Mouse (Mus musculus): Measurements from ENCODE around the gene Mtcl1. TPM values are rescaled to one million over a fixed set of nuclear protein-coding genes. Genes with fewer than 3 reads are reported as not detected.
A peak's percentile ranks its signal among the peaks of the same experiment; 100 is the strongest.

The Mtcl1 gene
- polyA plus RNA-seq, 1 experiment from 2014 or later = 14.3 TPM

GRCm38 (mm10) chr17:66417329-66417728 lies 32.2 kb downstream of the Mtcl1 start:
- DNase-seq (no peak), ATAC-seq (ENCODE audit: insufficient read depth) (no peak)
- Histone ChIP-seq H3K36me3 (ENCODE audit: insufficient read depth) (0 out of 2 replicates have a peak, but pooled peaks cover 3% of the 10 kb centered on the region), H3K4me2 (peak overlapping the region; percentile 58), H3K27me3 (ENCODE audit: insufficient read depth, low read length) (no peaks in the 10 kb centered on the region), H3K4me3 (ENCODE audit: low read depth, low read length) (no peak overlapping the region), H3K27ac (ENCODE audit: low read depth) (no peak overlapping the region; the same call in 1 of the 2 replicates), H3K9me3 (ENCODE audit: low read depth, low read length) (no peaks in the 10 kb centered on the region), H3K9ac (no peak overlapping the region; the same call in 1 of the 2 replicates), H3K4me1 (ENCODE audit: insufficient read depth) (peaks cover 16% of the 10 kb centered on the region)
- WGBS = 45% methylated on average over 5 of the region's 5 CpGs
- no peak for TF ChIP-seq CTCF (IDR thresholded peaks at IDR 0.05; ENCODE audit: low read depth)

GRCm38 (mm10) chr17:66416841-66417313 lies 32.7 kb downstream of the Mtcl1 start:
- no peaks in the 10 kb centered on the region for H3K27me3 ChIP-seq (ENCODE audit: insufficient read depth, low read length)
- H3K27ac ChIP-seq (ENCODE audit: low read depth) = no peak overlapping the region; the same call in 1 of the 2 replicates
- peaks cover 20% of the 10 kb centered on the region for H3K4me1 ChIP-seq (ENCODE audit: insufficient read depth)
- H3K4me3 ChIP-seq (ENCODE audit: low read depth, low read length) = no peak overlapping the region
- H3K9me3 ChIP-seq (ENCODE audit: low read depth, low read length) = no peaks in the 10 kb centered on the region
- ATAC-seq (ENCODE audit: insufficient read depth) (peak; percentile 73), DNase-seq (peak; percentile 83)
- 17% methylated on average over 14 of the region's 14 CpGs for WGBS
- H3K4me2 ChIP-seq = peak overlapping the region; percentile 58
- H3K36me3 ChIP-seq (ENCODE audit: insufficient read depth) = no peaks in the 10 kb centered on the region
- peak overlapping the region; percentile 33 for H3K9ac ChIP-seq
- TF ChIP-seq CTCF (IDR thresholded peaks at IDR 0.05; ENCODE audit: low read depth) = peak; percentile 38

DNA sequence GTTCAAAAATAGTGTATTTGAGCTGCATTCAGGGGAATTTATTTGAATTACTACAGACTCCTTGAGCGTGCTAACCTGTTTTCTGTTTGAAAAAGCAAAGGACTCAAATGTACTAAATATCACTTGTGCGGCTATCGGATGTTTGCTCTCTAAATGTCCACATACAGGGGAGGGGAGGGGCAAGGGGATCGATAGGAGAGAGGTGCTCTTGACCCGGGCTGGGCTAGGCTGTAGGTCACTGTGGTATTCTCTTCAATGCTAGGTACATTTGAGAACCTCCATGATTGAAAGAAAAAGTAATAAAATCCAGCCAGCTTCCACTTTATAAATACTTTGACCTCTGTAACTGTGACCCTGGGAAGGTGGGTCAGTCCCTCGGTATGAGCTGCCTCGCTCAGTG lies 33.1 kb downstream of the Mtcl1 start:
- no peak overlapping the region for H3K9ac ChIP-seq
- peaks cover 20% of the 10 kb centered on the region for H3K4me1 ChIP-seq (ENCODE audit: insufficient read depth)
- no peaks in the 10 kb centered on the region for H3K27me3 ChIP-seq (ENCODE audit: insufficient read depth, low read length)
- DNase-seq (no peak), ATAC-seq (ENCODE audit: insufficient read depth) (peak; percentile 4; the same call in 1 of the 2 replicates)
- no peak overlapping the region; the same call in 1 of the 2 replicates for H3K27ac ChIP-seq (ENCODE audit: low read depth)
- no peak overlapping the region for H3K4me3 ChIP-seq (ENCODE audit: low read depth, low read length)
- H3K4me2 ChIP-seq = peak overlapping the region; percentile 58
- no peak for TF ChIP-seq CTCF (IDR thresholded peaks at IDR 0.05; ENCODE audit: low read depth)
- no peaks in the 10 kb centered on the region for H3K36me3 ChIP-seq (ENCODE audit: insufficient read depth)
- no peaks in the 10 kb centered on the region for H3K9me3 ChIP-seq (ENCODE audit: low read depth, low read length)
- WGBS = 39% methylated on average over 7 of the region's 7 CpGs

DNA sequence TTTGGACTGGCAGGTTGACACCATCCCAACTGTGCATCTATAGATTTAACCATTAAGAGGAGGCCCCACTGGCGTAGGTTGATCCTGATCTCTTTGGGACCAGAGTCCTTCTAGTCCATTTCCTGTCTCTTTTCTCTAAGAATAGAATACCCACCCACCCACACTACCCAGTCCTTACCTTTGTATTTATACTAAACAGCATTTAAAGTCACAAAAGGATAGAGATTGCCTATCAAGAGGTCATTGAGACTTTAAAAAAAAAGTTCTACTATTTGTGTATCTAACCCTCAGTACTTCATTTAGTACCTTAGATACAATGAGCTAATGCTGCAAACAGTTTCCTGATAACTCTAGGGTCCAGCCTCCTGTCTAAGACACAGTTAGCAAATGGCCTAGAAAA lies 35.2 kb downstream of the Mtcl1 start:
- ATAC-seq (ENCODE audit: insufficient read depth) = no peak
- Histone ChIP-seq H3K27me3 (ENCODE audit: insufficient read depth, low read length) (no peaks in the 10 kb centered on the region), H3K4me2 (no peak overlapping the region), H3K9me3 (ENCODE audit: low read depth, low read length) (no peaks in the 10 kb centered on the region), H3K4me1 (ENCODE audit: insufficient read depth) (peaks cover 20% of the 10 kb centered on the region), H3K36me3 (ENCODE audit: insufficient read depth) (no peaks in the 10 kb centered on the region), H3K4me3 (ENCODE audit: low read depth, low read length) (no peak overlapping the region), H3K9ac (no peak overlapping the region), H3K27ac (ENCODE audit: low read depth) (no peak overlapping the region)
- no peak for DNase-seq
- WGBS = 95% methylated on average over 1 of the region's 1 CpGs
- no peak for TF ChIP-seq CTCF (IDR thresholded peaks at IDR 0.05; ENCODE audit: low read depth)

DNA sequence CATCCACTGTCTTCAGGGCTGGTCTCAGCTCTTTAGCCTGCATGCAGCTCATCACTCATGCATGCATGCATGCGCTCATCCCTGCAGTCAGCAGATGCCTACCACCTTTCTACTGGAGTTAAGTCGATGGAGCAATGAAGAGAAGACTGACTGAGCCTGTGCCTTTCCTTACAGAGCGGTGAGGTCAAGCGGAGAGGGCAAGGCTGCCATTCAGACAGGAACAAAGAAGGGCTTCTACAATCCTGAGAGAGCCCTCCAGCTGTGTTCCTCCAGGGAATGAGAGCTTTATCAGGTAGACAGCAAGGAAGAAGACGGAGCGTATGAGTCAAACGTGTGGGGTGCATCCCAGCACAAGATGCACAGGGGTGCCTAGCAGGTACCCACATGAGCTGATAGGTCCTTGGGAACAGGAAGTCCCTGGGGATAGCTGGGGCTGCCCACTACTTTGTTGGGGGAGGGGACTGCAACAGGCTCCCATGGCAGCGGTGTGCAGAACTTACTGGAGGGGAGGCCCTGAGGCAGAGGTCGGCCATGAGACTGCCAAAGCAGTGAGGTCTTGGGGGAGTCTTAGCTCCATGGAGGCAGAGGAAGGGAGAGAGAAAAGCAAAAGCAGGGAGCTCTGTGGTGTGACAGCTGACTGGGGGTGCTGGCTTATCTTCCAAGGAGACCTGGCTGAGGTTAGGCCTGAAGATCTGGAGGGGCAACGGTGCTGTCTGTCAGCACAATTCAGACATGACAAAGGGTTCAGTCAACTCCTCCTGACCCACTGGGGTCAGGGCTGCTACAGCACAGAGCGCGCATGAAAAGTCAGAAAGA lies 37.2 kb downstream of the Mtcl1 start:
- Histone ChIP-seq H3K27ac (ENCODE audit: low read depth) (no peak overlapping the region; the same call in 1 of the 2 replicates), H3K4me3 (ENCODE audit: low read depth, low read length) (no peak overlapping the region), H3K4me2 (no peak overlapping the region), H3K9me3 (ENCODE audit: low read depth, low read length) (no peaks in the 10 kb centered on the region), H3K36me3 (ENCODE audit: insufficient read depth) (no peaks in the 10 kb centered on the region), H3K4me1 (ENCODE audit: insufficient read depth) (peaks cover 19% of the 10 kb centered on the region), H3K9ac (no peak overlapping the region), H3K27me3 (ENCODE audit: insufficient read depth, low read length) (no peaks in the 10 kb centered on the region)
- ATAC-seq (ENCODE audit: insufficient read depth) = no peak
- WGBS = 55% methylated on average over 12 of the region's 12 CpGs
- no peak for DNase-seq
- no peak for TF ChIP-seq CTCF (IDR thresholded peaks at IDR 0.05; ENCODE audit: low read depth)

- Histone ChIP-seq H3K27me3 (ENCODE audit: insufficient read depth, low read length) (no peaks in the 10 kb centered on the region), H3K9me3 (ENCODE audit: low read depth, low read length) (no peaks in the 10 kb centered on the region), H3K4me3 (ENCODE audit: low read depth, low read length) (no peak overlapping the region), H3K4me1 (ENCODE audit: insufficient read depth) (peaks cover 21% of the 10 kb centered on the region; the same call in 1 of the 2 replicates), H3K27ac (ENCODE audit: low read depth) (no peak overlapping the region), H3K36me3 (ENCODE audit: insufficient read depth) (no peaks in the 10 kb centered on the region), H3K4me2 (no peak overlapping the region), H3K9ac (no peak overlapping the region)
- no peak for TF ChIP-seq CTCF (IDR thresholded peaks at IDR 0.05; ENCODE audit: low read depth)
- ATAC-seq (ENCODE audit: insufficient read depth) = no peak
- 82% methylated on average over 11 of the region's 11 CpGs for WGBS
- no peak for DNase-seq
These were observed 38.6 kb downstream of the Mtcl1 start for GRCm38 (mm10) chr17:66410884-66411426.

DNA sequence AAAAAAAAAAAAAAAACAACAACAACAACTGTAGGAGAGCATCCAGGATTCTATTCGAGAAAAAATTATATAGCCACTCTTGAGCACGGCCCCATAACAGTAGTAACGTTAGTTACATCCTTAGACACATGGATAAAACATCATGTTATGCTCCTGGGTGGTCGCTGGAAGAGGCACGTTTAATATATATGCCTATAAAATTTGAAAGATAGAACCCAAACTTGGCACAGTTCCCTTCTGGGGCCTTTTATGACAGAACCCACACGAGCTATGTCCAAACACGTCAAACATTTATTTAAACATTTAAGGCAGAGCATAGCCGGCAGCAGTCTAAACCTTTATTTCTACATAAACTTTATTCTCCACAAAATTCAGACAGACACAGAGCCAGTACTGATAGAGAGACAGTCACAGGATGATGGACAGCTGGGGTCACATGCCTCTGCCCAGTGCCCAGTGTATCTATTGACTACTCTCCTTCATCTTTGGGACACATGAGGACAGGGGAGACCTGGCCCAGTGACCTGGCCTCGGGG lies 40.4 kb downstream of the Mtcl1 start:
- H3K4me2 ChIP-seq = no peak overlapping the region
- peak; percentile 68 for ATAC-seq (ENCODE audit: insufficient read depth)
- peaks cover 35% of the 10 kb centered on the region for H3K4me1 ChIP-seq (ENCODE audit: insufficient read depth)
- WGBS = 39% methylated on average over 9 of the region's 9 CpGs
- H3K27ac ChIP-seq (ENCODE audit: low read depth) = peak overlapping the region; percentile 71; the same call in 1 of the 2 replicates
- no peaks in the 10 kb centered on the region for H3K9me3 ChIP-seq (ENCODE audit: low read depth, low read length)
- no peak for TF ChIP-seq CTCF (IDR thresholded peaks at IDR 0.05; ENCODE audit: low read depth)
- peak; percentile 90 for DNase-seq
- H3K4me3 ChIP-seq (ENCODE audit: low read depth, low read length) = no peak overlapping the region
- no peak overlapping the region for H3K9ac ChIP-seq
- no peaks in the 10 kb centered on the region for H3K27me3 ChIP-seq (ENCODE audit: insufficient read depth, low read length)
- no peaks in the 10 kb centered on the region for H3K36me3 ChIP-seq (ENCODE audit: insufficient read depth)

Measured in lung, embryonic 14.5 days (tissue).